Mouse (Mus musculus) forebrain, postnatal 0 days (tissue): ENCODE measurements around the gene Entpd6. TPM values are rescaled to one million over a fixed set of nuclear protein-coding genes. Genes with fewer than 3 reads are reported as not detected.

Experiments used
- ATAC-seq: fragments of 200-750 bp; cut with Nextera tagmentation; 2 replicates; pipeline ENCODE4 v1.8.0; 2017; ENCODE audit warnings: mild to moderate bottlenecking, moderate library complexity
- DNase-seq: peaks from one replicate; pipeline ENCODE4 v3.0.0-alpha.2; 2015
- H3K27ac ChIP-seq: fragments of 300-500 bp; sonication (generic); 2 replicates; pipeline ENCODE4 v1.5.1; 2014; ENCODE audit warnings: low read depth, mild to moderate bottlenecking, antibody characterized with exemption, low read length, moderate library complexity, mixed read lengths
- H3K27me3 ChIP-seq: fragments of 300-500 bp; sonication (generic); 2 replicates; pipeline ENCODE4 v1.6.1; 2014; ENCODE audit warnings: mild to moderate bottlenecking, low read length, mixed read lengths; ENCODE audit not compliant: insufficient read depth
- H3K36me3 ChIP-seq: fragments of 300-500 bp; sonication (generic); 2 replicates; pipeline ENCODE4 v1.6.1; 2014; ENCODE audit warnings: mild to moderate bottlenecking, moderate library complexity; ENCODE audit not compliant: insufficient read depth
- H3K4me1 ChIP-seq: fragments of 300-500 bp; sonication (generic); 2 replicates; pipeline ENCODE4 v1.6.1; 2014; ENCODE audit warnings: antibody characterized with exemption; ENCODE audit not compliant: insufficient read depth
- H3K4me2 ChIP-seq: fragments of 300-500 bp; sonication (generic); 2 replicates; pipeline ENCODE4 v1.6.1; 2014; ENCODE audit warnings: low read depth, mild to moderate bottlenecking, moderate library complexity
- H3K4me3 ChIP-seq: fragments of 300-500 bp; sonication (generic); 2 replicates; pipeline ENCODE4 v1.5.1; 2014; ENCODE audit warnings: low read depth, low read length, mixed read lengths
- H3K9ac ChIP-seq: fragments of 300-500 bp; sonication (generic); 2 replicates; pipeline ENCODE4 v1.6.1; 2014; ENCODE audit warnings: mild to moderate bottlenecking
- H3K9me3 ChIP-seq: fragments of 300-500 bp; sonication (generic); 2 replicates; pipeline ENCODE4 v1.6.1; 2016; ENCODE audit warnings: low read length
- CTCF ChIP-seq: sonication (generic); IDR thresholded peaks from 2 replicates; pipeline ENCODE4 v1.5.1; 2016; ENCODE audit warnings: antibody characterized with exemption, control low read depth, low read depth
- WGBS: fragments of 180-500 bp; shearing (Covaris S2); extraction: QIAGEN DNeasy Blood & Tissue Kit; methylation state at CpG from one replicate; pipeline ENCODE4 v1.1.7; 2014; 5-methylcytosine and 5-hydroxymethylcytosine counted together
- polyA plus RNA-seq: library from polyadenylated mRNA; unstranded; fragments of >200 nt; fragmentation: Nextera tagmentation; extraction: Ambion mirVana; gene quantifications from 2 replicates; pipeline ENCODE4 v1.2.1, GENCODE M21; 2015
- total RNA-seq: library from RNA; depleted of rRNA; stranded (reverse); fragments of >200 nt; gene quantifications from 2 replicates; pipeline ENCODE4 v1.2.3, GENCODE M21; 2014

Gene Entpd6
- total and polyA plus RNA-seq, 2 experiments from 2014 or later, result 76.0 to 93.6 TPM

DNA sequence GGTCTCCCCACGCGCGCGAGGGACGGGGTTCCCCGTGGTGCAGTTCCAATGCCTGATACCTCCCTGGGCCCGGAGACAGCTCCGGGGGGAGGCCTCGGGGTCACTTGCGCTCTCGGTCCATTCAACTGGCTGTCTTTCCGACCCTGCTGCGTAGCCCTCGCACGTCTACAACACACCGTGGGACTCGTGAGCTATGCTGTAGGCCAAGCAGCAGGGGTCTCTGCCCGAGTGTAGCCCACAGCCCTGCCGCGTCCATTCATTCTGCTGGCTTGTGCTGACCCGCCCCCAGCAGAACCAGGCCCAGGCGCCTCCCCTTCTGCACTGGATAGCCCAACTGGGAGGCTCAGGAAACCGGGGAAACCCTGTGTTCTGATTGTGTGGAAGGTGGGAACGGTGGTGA is 441 bp downstream of the Entpd6 start:
- no peak for DNase-seq
- no peaks in the 10 kb centered on the region; the same call in 1 of the 2 replicates for H3K27me3 ChIP-seq
- H3K4me2 ChIP-seq, result peak overlapping the region; percentile 88
- no peaks in the 10 kb centered on the region for H3K4me1 ChIP-seq
- ATAC-seq, result peak; percentile 76
- peak overlapping the region; percentile 85 for H3K27ac ChIP-seq
- H3K4me3 ChIP-seq, result peak overlapping the region; percentile 74
- WGBS, result 1% methylated on average over 24 of the region's 24 CpGs
- H3K36me3 ChIP-seq, result peaks cover 21% of the 10 kb centered on the region
- no peak; the same call in 1 of the 2 replicates for TF ChIP-seq CTCF
- H3K9me3 ChIP-seq, result no peaks in the 10 kb centered on the region
- H3K9ac ChIP-seq, result peak overlapping the region; percentile 76

DNA sequence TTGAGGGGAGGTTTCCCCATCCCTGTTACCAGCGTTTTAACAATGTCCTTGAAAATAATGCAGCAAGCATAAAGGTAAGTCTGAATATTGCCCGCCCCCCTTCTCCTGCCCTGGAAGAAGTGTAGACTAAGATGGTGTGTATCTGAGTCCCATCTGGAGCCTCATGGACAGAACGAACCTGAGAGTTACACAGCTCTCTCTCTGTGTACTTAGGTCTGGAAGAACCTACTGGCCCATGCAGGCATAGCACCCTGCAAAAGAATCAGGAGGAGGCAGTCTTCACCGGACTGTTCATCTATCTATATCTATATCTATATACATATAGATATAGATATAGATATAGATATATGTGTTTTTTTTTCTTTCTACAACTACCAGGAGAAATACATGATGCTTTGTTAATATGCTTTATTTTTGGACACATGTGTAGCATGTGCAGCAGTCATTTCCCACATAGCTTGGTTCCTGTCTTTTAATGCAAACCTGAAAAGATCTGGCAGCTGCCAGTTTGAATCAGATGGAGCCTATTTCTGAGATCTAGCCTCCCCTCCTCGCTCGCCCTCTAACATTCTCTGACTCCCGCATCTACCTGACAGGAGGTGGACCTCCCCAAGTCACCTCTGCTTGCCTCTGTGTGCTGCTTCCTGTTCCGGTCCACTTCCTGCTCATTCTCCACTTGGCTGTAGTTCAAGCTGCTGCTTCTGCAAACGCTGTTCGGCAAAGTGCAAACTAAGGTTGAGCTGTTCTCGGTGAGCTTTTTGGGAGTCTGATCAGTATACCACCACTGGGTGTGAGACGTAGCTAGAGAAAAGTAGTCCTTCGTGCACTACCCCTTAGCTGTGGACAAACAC is 1.5 kb downstream of the Entpd6 start:
- no peak overlapping the region for H3K27ac ChIP-seq
- H3K9me3 ChIP-seq, result no peaks in the 10 kb centered on the region
- DNase-seq (no peak), ATAC-seq (no peak)
- H3K9ac ChIP-seq, result 0 out of 2 replicates have a peak overlapping the region, but pooled peaks have one; percentile 76
- 77% methylated on average over 13 of the region's 13 CpGs for WGBS
- peak overlapping the region; percentile 74; the same call in 1 of the 2 replicates for H3K4me3 ChIP-seq
- H3K27me3 ChIP-seq, result no peaks in the 10 kb centered on the region; the same call in 1 of the 2 replicates
- H3K36me3 ChIP-seq, result peaks cover 24% of the 10 kb centered on the region
- peak overlapping the region; percentile 88 for H3K4me2 ChIP-seq
- peak; percentile 55 for TF ChIP-seq CTCF
- no peaks in the 10 kb centered on the region for H3K4me1 ChIP-seq

DNA sequence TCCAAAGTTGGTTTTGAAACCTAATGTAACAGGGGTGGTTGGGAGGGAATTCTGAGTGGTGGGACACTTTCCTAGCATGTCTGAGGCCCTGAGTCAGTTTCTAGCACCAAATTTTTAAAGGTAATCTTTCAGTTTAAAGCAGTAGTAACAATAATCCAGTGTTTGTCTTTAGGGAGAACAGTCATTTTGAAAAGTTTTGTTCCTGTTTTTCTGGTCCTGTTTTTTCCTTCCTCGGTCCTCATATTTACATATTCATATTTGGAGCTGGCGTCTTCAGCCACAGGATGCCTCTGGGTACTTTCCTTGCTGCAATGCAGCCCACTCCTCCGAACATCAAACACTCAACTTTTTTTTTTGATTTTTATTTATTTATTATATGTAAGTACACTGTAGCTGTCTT is 6.2 kb downstream of the Entpd6 start:
- no peak overlapping the region for H3K4me3 ChIP-seq
- 91% methylated on average over 3 of the region's 3 CpGs for WGBS
- DNase-seq (no peak), ATAC-seq (no peak)
- H3K9me3 ChIP-seq, result no peaks in the 10 kb centered on the region
- peaks cover 67% of the 10 kb centered on the region for H3K36me3 ChIP-seq
- H3K27me3 ChIP-seq, result no peaks in the 10 kb centered on the region
- no peak for TF ChIP-seq CTCF
- no peak overlapping the region for H3K27ac ChIP-seq
- no peaks in the 10 kb centered on the region for H3K4me1 ChIP-seq
- no peak overlapping the region for H3K4me2 ChIP-seq
- H3K9ac ChIP-seq, result no peak overlapping the region

DNA sequence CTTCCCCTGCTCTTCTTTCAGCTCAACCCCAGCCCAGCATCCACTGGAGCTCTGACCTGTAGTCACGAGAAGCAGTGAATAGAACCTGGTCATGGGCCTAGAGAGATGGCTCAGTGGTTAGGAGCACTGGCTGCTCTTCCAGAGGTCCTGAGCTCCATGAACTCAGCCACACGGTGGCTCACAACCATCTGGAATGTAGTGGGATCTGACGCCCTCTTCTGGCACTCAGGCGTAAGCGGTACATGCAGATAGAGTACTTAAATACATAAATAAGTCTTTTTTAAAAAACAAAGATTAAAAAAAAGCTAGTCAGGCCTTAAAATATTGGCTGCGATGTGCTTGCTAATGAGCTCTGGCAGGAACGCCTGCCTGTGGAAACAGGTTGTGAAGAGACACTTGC is 12.6 kb downstream of the Entpd6 start:
- no peaks in the 10 kb centered on the region for H3K4me1 ChIP-seq
- no peaks in the 10 kb centered on the region for H3K27me3 ChIP-seq
- H3K4me3 ChIP-seq, result no peak overlapping the region
- ATAC-seq (no peak), DNase-seq (no peak)
- no peak overlapping the region for H3K27ac ChIP-seq
- H3K36me3 ChIP-seq, result peaks cover 78% of the 10 kb centered on the region
- no peaks in the 10 kb centered on the region for H3K9me3 ChIP-seq
- peak; percentile 48 for TF ChIP-seq CTCF
- WGBS, result 65% methylated on average over 7 of the region's 7 CpGs
- H3K9ac ChIP-seq, result no peak overlapping the region
- no peak overlapping the region for H3K4me2 ChIP-seq

DNA sequence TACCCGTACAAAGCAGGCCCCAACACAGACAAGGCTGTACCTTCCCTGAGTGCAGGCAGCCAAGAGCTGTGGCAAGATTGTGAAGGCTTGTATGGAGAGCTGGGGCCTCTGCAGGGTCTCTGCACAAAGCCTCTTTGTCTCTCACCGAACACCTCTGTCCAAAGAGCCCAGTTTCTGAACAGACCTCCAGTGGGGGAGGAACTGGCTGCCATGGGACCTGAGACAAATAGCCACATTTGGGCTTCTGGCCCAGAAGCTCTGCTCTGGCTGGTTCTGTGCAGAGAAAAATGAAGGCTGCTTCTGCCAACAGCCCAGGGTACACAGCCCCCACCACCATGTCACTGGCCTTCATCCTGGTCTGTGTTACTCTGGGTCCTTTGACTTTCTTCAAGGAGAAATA is 16.8 kb downstream of the Entpd6 start:
- ATAC-seq (peak; percentile 86), DNase-seq (peak; percentile 58)
- H3K27me3 ChIP-seq, result no peaks in the 10 kb centered on the region
- 20% methylated on average over 2 of the region's 2 CpGs for WGBS
- peaks cover 71% of the 10 kb centered on the region for H3K36me3 ChIP-seq
- no peaks in the 10 kb centered on the region for H3K4me1 ChIP-seq
- no peak overlapping the region for H3K4me3 ChIP-seq
- H3K9ac ChIP-seq, result no peak overlapping the region
- H3K9me3 ChIP-seq, result no peaks in the 10 kb centered on the region
- H3K27ac ChIP-seq, result peak overlapping the region; percentile 57; the same call in 1 of the 2 replicates
- H3K4me2 ChIP-seq, result no peak overlapping the region
- no peak for TF ChIP-seq CTCF

DNA sequence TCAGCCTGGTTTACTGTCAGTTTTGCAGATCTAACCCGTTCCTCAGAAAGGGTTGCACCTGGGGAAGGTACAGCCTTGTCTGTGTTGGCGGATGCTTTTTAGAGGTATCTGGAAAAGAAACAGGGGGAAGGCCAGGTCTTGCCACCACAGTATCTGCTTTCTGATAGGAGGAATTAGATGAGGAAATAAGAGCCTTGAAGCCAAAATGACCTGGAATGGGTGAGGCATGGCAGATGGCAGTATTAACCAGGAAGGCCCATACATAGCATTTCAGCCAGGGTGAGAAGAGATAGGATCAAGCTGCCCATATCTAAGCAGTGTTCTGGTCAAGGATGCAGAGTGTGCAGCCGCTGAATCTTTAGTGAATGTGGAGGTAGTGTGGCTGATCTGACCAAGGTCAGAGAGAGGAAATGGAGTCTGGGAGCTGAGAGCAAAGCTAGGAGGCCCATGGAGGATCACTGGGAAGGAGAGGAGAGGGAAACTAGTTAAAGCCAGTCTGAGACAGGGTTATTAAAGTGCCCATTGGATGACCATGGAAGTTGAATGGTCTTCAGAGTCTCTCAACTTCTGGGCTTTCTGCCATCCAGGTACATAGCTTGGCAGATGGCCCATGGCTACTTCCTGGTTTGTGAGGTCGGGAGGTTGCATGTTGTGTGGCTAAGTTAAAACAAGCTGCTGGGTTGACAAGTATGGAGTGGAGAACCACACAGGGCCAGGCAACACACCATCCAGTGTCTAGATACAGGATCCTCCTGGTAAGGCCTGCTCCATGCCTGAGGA is 17.4 kb downstream of the Entpd6 start:
- Histone ChIP-seq H3K4me1 (no peaks in the 10 kb centered on the region), H3K9me3 (no peaks in the 10 kb centered on the region), H3K4me3 (no peak overlapping the region), H3K4me2 (no peak overlapping the region), H3K27me3 (no peaks in the 10 kb centered on the region), H3K36me3 (peaks cover 70% of the 10 kb centered on the region), H3K27ac (no peak overlapping the region), H3K9ac (no peak overlapping the region)
- ATAC-seq (no peak), DNase-seq (no peak)
- WGBS, result 78% methylated on average over 4 of the region's 4 CpGs
- no peak for TF ChIP-seq CTCF

DNA sequence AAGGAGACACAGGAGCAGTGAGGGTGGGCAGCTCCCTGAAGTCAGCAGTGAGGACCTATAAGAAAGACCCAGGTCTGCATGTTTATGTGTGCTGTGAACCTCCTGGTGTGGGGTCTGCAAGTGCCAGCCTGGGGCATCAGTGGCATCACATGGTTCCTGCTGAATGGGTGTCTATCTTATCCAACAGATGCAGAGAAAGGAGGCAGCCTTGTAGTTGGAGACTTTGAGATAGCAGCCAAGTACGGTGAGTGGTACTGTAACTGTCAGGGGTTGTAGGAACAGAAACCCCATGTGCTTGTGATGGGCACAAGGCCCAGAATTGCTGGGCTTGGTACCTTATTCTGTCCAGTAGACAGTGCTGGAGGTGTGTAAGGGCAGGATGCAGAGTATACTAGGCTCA is 19.8 kb downstream of the Entpd6 start:
- no peaks in the 10 kb centered on the region for H3K9me3 ChIP-seq
- H3K9ac ChIP-seq, result no peak overlapping the region
- H3K4me1 ChIP-seq, result no peaks in the 10 kb centered on the region
- no peak overlapping the region for H3K4me3 ChIP-seq
- H3K4me2 ChIP-seq, result no peak overlapping the region
- peaks cover 62% of the 10 kb centered on the region for H3K36me3 ChIP-seq
- ATAC-seq, result no peak
- no peak for DNase-seq
- no peak for TF ChIP-seq CTCF
- no peaks in the 10 kb centered on the region for H3K27me3 ChIP-seq
- no peak overlapping the region for H3K27ac ChIP-seq
- 78% methylated on average over 1 of the region's 1 CpGs for WGBS
